Mouse (Mus musculus): ENCODE results near the gene 4930444G20Rik. TPM values are rescaled to one million over a fixed set of nuclear protein-coding genes. Genes with fewer than 3 reads are reported as not detected.

The 4930444G20Rik gene
- under 1 TPM in 1 of 2 experiments, not detected in 1; 0.28 TPM for polyA plus RNA-seq (2017; shearing (Covaris generic))

GRCm38 (mm10) chr10:22067979-22068378 lies at the start of gene 4930444G20Rik:
4930444G20Rik (minus strand) TSS chr10:22068079.

Other genes with a start within 250 kb of the 4930444G20Rik start
- gene Sgk1, start 185.9 kb downstream of the 4930444G20Rik start, polyA plus RNA-seq (2017; shearing (Covaris generic)), result 100 to 1,000 TPM in 1 of 2 experiments, 10 to 100 TPM in 1; 18.4 to 100 TPM
- gene E030030I06Rik, start 81.2 kb upstream of the 4930444G20Rik start, polyA plus RNA-seq (2017; shearing (Covaris generic)), result 10 to 100 TPM; 17.7 to 20.2 TPM
- under 1 TPM; 0.42 to 0.49 TPM for gene Raet1e, start 90.5 kb upstream of the 4930444G20Rik start, polyA plus RNA-seq (2017; shearing (Covaris generic))
- 1 to 10 TPM; 1.7 to 5.9 TPM for gene H60b, start 90.5 kb upstream of the 4930444G20Rik start, polyA plus RNA-seq (2017; shearing (Covaris generic))

Data from inflammation-experienced regulatory T-cells (primary cell).